ENCODE assay signal across 9 mouse cellular contexts in genomic region chr2:129908701-129909425, GRCm38 (mm10).
DNase-seq lines count a peak whose midpoint lies in the region; ATAC-seq and TF ChIP-seq lines count a peak whose summit lies in the region.
"Had no signal": no experiment of that assay in that cellular context is flagged by ENCODE, and none has a peak within 500 bp of the region (broad histone marks: within the 10 kb centered on the region; RNA-seq: fewer than 3 reads in every experiment).

No protein-coding gene starts in this region.

- H3K27me3 ChIP-seq in heart, embryonic 14.5 days (ENCODE audit: control insufficient read depth, insufficient read depth, low read length): no peaks in the 10 kb centered on the region
- H3K27me3 ChIP-seq in midbrain, embryonic 11.5 days (ENCODE audit: control insufficient read depth, insufficient read depth, low read length): peaks cover 25% of the 10 kb centered on the region; the same call in 1 of the 2 replicates
- H3K27me3 ChIP-seq in stomach, postnatal 0 days (ENCODE audit: control insufficient read depth, insufficient read depth, low read length): no peaks in the 10 kb centered on the region

- no peak for TF ChIP-seq CTCF in stomach, postnatal 0 days (IDR thresholded peaks at IDR 0.05; ENCODE audit: low read depth)

- no peak for TF ChIP-seq EP300 in stomach, postnatal 0 days (optimal IDR thresholded peaks at IDR 0.05)

- no peaks in the 10 kb centered on the region for H3K36me3 ChIP-seq in heart, embryonic 14.5 days (ENCODE audit: control insufficient read depth, insufficient read depth, low read length)
- H3K36me3 ChIP-seq in midbrain, embryonic 11.5 days (ENCODE audit: control insufficient read depth, insufficient read depth, low read length): no peaks in the 10 kb centered on the region
- no peaks in the 10 kb centered on the region for H3K36me3 ChIP-seq in stomach, postnatal 0 days (ENCODE audit: control insufficient read depth, insufficient read depth, low read length)
- H3K36me3 ChIP-seq: liver, embryonic 15.5 days had no signal

- H3K4me1 ChIP-seq in heart, embryonic 14.5 days (ENCODE audit: control insufficient read depth in 2 of 2, insufficient read depth in 2 of 2, low read length in 2 of 2): peaks cover 0 to 9% of the 10 kb centered on the region in 2 experiments; a peak in 2 of 4 replicates
- H3K4me1 ChIP-seq in midbrain, embryonic 11.5 days (ENCODE audit: control insufficient read depth, insufficient read depth, low read length): peaks cover 14% of the 10 kb centered on the region; the same call in 1 of the 2 replicates
- 0 out of 2 replicates have a peak, but pooled peaks cover 2% of the 10 kb centered on the region for H3K4me1 ChIP-seq in stomach, postnatal 0 days (replicated peaks; ENCODE audit: control insufficient read depth, insufficient read depth)
- H3K4me1 ChIP-seq: liver, embryonic 15.5 days had no signal

- peak overlapping the region; percentile 29 to 38 for H3K4me3 ChIP-seq in heart, embryonic 14.5 days (ENCODE audit: control insufficient read depth in 1 of 2, insufficient read depth in 1 of 2, low read depth in 1 of 2, low read length in 2 of 2)
- H3K4me3 ChIP-seq in midbrain, embryonic 11.5 days (ENCODE audit: low read depth, low read length): peak overlapping the region; percentile 25
- 0 out of 2 replicates have a peak overlapping the region, but pooled peaks have one; percentile 17 for H3K4me3 ChIP-seq in stomach, postnatal 0 days (ENCODE audit: low read depth, low read length)
- H3K4me3 ChIP-seq: liver, embryonic 15.5 days had no signal

- peak overlapping the region; percentile 50 for H3K9ac ChIP-seq in heart, embryonic 14.5 days (ENCODE audit: low read length)
- H3K9ac ChIP-seq in midbrain, embryonic 11.5 days (ENCODE audit: low read length): peak overlapping the region; percentile 26; the same call in 1 of the 2 replicates
- H3K9ac ChIP-seq in stomach, postnatal 0 days (ENCODE audit: low read length): no peak overlapping the region
- H3K9ac ChIP-seq: liver, embryonic 15.5 days had no signal

- no peaks in the 10 kb centered on the region for H3K9me3 ChIP-seq in heart, embryonic 14.5 days (ENCODE audit: control insufficient read depth, low read length)
- H3K9me3 ChIP-seq in midbrain, embryonic 11.5 days (ENCODE audit: control insufficient read depth, low read length): no peaks in the 10 kb centered on the region
- H3K9me3 ChIP-seq in stomach, postnatal 0 days (ENCODE audit: control insufficient read depth, low read length): no peaks in the 10 kb centered on the region
- H3K9me3 ChIP-seq: liver, embryonic 15.5 days had no signal

- DNase-seq in heart, postnatal 4 days: no peak
- DNase-seq in cerebellum, postnatal 25 days: peak; percentile 57 to 65
- peak; percentile 46 to 57 for DNase-seq in frontal cortex, postnatal 14 days (ENCODE audit: low spot score in 2 of 2)
- DNase-seq in kidney, postnatal 36 days: peak; percentile 52 to 63
- peak; percentile 98 for DNase-seq in midbrain, embryonic 11.5 days (ENCODE audit: low spot score, missing footprints)
- DNase-seq in stomach, postnatal 0 days (ENCODE audit: low spot score): no peak

- H3K4me2 ChIP-seq in heart, embryonic 14.5 days (ENCODE audit: low read length): peak overlapping the region; percentile 71
- peak overlapping the region; percentile 49 for H3K4me2 ChIP-seq in midbrain, embryonic 11.5 days
- peak overlapping the region; percentile 40 for H3K4me2 ChIP-seq in stomach, postnatal 0 days (replicated peaks; ENCODE audit: low read depth)
- H3K4me2 ChIP-seq: liver, embryonic 15.5 days had no signal

- H3K27ac ChIP-seq in heart, embryonic 14.5 days (replicated peaks in 1 of 2; ENCODE audit: control insufficient read depth in 1 of 2, insufficient read depth in 1 of 2, low read depth in 2 of 2, low read length in 2 of 2): no peak overlapping the region
- H3K27ac ChIP-seq in midbrain, embryonic 11.5 days (ENCODE audit: low read depth, low read length): peak overlapping the region; percentile 49; the same call in 1 of the 2 replicates
- no peak overlapping the region for H3K27ac ChIP-seq in stomach, postnatal 0 days (replicated peaks)
- H3K27ac ChIP-seq: liver, embryonic 15.5 days had no signal

- WGBS in heart, embryonic 14.5 days: 3% methylated on average over 28 of the region's 28 CpGs
- under 1% methylated on average over 28 of the region's 28 CpGs for WGBS in midbrain, embryonic 11.5 days
- 4% methylated on average over 28 of the region's 28 CpGs for WGBS in stomach, postnatal 0 days

- peak; percentile 35; the same call in 1 of the 2 replicates for ATAC-seq in heart, embryonic 14.5 days (ENCODE audit: insufficient number of reproducible peaks, insufficient read depth, low FRiP score, low read depth)
- ATAC-seq in midbrain, embryonic 11.5 days (ENCODE audit: low FRiP score): peak; percentile 98
- ATAC-seq in stomach, postnatal 0 days (ENCODE audit: low FRiP score, low TSS enrichment): 0 out of 2 replicates have a peak, but pooled peaks have one; percentile 35
- ATAC-seq in megakaryocyte progenitor cell, adult 5-6 weeks (replicated peaks; ENCODE audit: poor library complexity): no peak

Comparison
In these comparisons a context has a peak if more than half of its experiments do, and no peak if none do; other contexts are left out.
1. DNase-seq: peak in cerebellum, postnatal 25 days (2 of 2), frontal cortex, postnatal 14 days (2 of 2), kidney, postnatal 36 days (2 of 2) and midbrain, embryonic 11.5 days (single experiment); none in heart, postnatal 4 days (single experiment) and stomach, postnatal 0 days (single experiment).
2. Peak in every context shown above with its lines, with median percentiles within 50 percentile points of each other: H3K4me2 ChIP-seq and H3K4me3 ChIP-seq.